Comparison of ENCODE assay signal across 27 mouse cellular contexts in the genomic region with DNA sequence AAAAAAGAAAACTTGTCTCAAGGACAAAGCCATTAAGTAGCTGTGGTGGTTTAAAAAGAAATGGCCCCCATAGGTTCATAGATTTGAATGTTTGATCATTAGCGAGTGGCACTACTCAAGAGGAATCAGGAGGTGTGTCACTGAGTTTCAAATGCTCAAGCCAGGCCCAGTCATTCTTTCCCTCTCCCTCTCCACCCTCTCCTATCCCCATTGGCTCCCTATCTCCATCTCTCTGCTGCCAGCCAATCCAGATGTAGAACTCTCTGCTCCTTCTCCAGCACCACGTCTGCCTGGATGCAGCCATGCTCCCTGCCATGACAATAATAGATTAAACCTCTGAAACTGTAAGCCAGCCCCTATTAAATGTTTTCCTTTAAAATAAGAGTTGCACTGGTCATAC. TPM values are rescaled to one million over a fixed set of nuclear protein-coding genes. Genes with fewer than 3 reads are reported as not detected.
"Had no signal": no experiment of that assay in that cellular context is flagged by ENCODE, and none has a peak within 500 bp of the region (broad histone marks: within the 10 kb centered on the region; RNA-seq: fewer than 3 reads in every experiment).

No protein-coding gene starts in this region.

- H3K9ac ChIP-seq: kidney, embryonic 15.5 days; limb, embryonic 13.5 days; lung, embryonic 14.5 days; midbrain, embryonic 13.5 days; neural tube, embryonic 13.5 days had no signal

- H3K4me3 ChIP-seq: kidney, embryonic 15.5 days; limb, embryonic 10.5 days; limb, embryonic 13.5 days; midbrain, embryonic 10.5 days; midbrain, embryonic 13.5 days; myocyte; neural tube, embryonic 13.5 days had no signal

- H3K9me3 ChIP-seq: kidney, embryonic 15.5 days; limb, embryonic 10.5 days; limb, embryonic 13.5 days; midbrain, embryonic 10.5 days; midbrain, embryonic 13.5 days; neural tube, embryonic 13.5 days had no signal

- H3K36me3 ChIP-seq: kidney, embryonic 15.5 days; limb, embryonic 13.5 days; midbrain, embryonic 10.5 days; neural tube, embryonic 13.5 days had no signal

- DNase-seq: kidney, adult 2 months; kidney, postnatal 10 days; kidney, postnatal 36 days; lung, embryonic 14.5 days; right cerebral cortex, postnatal 14 days; right cerebral cortex, postnatal 4 days; thymus, adult 2 months; thymus, postnatal 14 days; thymus, postnatal 4 days had no signal

- H3K27ac ChIP-seq: kidney, embryonic 15.5 days; limb, embryonic 10.5 days; limb, embryonic 13.5 days; macrophage; midbrain, embryonic 10.5 days; midbrain, embryonic 13.5 days; neural tube, embryonic 13.5 days; stomach, postnatal 0 days had no signal

- ATAC-seq: intestine, postnatal 0 days; lung, postnatal 0 days; midbrain, embryonic 13.5 days; midbrain, embryonic 16.5 days had no signal

- H3K4me2 ChIP-seq: kidney, embryonic 15.5 days; limb, embryonic 13.5 days; lung, embryonic 14.5 days; midbrain, embryonic 13.5 days; neural tube, embryonic 13.5 days had no signal

- H3K27me3 ChIP-seq: kidney, embryonic 15.5 days; limb, embryonic 13.5 days; midbrain, embryonic 13.5 days; neural tube, embryonic 13.5 days had no signal

RNA-seq across cellular contexts. Expression of a gene that starts 12.1 kb away (rescaled TPM):
- total RNA-seq: layer of hippocampus, postnatal 10 days; left cerebral cortex, postnatal 25 days; monocyte, adult 5-6 weeks; neutrophil, adult 5-6 weeks had no signal
- polyA plus RNA-seq: intestine, embryonic 14.5 days; intestine, postnatal 0 days; kidney, embryonic 15.5 days; limb, embryonic 10.5 days; limb, embryonic 13.5 days; liver, adult 2 months; lung, embryonic 14.5 days; macrophage; midbrain, embryonic 16.5 days; myocyte; neural tube, embryonic 13.5 days; stomach, postnatal 0 days; thymus, adult 2 months had no signal

RNA-seq across cellular contexts. Expression of a gene that starts 14.4 kb away (rescaled TPM):
- polyA plus RNA-seq: intestine, postnatal 0 days; kidney, adult 2 months; kidney, embryonic 15.5 days; limb, embryonic 10.5 days; limb, embryonic 13.5 days; lung, postnatal 0 days; macrophage; midbrain, embryonic 13.5 days; midbrain, embryonic 16.5 days; myocyte; neural tube, embryonic 13.5 days; stomach, postnatal 0 days had no signal
